Mouse (Mus musculus) heart, postnatal 0 days (tissue): ENCODE data around the gene Tulp1.

Source experiments
- CTCF ChIP-seq: IDR thresholded peaks from 2 replicates; pipeline ENCODE4 v1.5.1; 2016; ENCODE audit warnings: antibody characterized with exemption, control low read depth, low read depth
- EP300 ChIP-seq: IDR thresholded peaks from 2 replicates; pipeline ENCODE4 v1.6.1; 2016; ENCODE audit warnings: antibody characterized with exemption, low read depth

GRCm38 (mm10) chr17:28305172-28305571, 59.9 kb downstream of the Tulp1 start:
- no peak for TF ChIP-seq EP300
- no peak for TF ChIP-seq CTCF
